Mouse (Mus musculus) testis, adult 2 months (tissue): ENCODE measurements around the gene Dnajc4.

ENCODE experiments used
- CTCF ChIP-seq: fragments of 200-500 bp; IDR thresholded peaks from 2 replicates; pipeline ENCODE4 v1.5.1; 2012; ENCODE audit warnings: low read depth, mild to moderate bottlenecking, inconsistent platforms, low read length, moderate library complexity; ENCODE audit not compliant: control insufficient read depth, insufficient read depth, insufficient replicate concordance
- POLR2A ChIP-seq: fragments of 200-500 bp; IDR thresholded peaks from 2 replicates; pipeline ENCODE4 v1.6.1; 2012; ENCODE audit warnings: low read depth, mild to moderate bottlenecking, inconsistent platforms, low read length, moderate library complexity; ENCODE audit not compliant: control insufficient read depth

DNA sequence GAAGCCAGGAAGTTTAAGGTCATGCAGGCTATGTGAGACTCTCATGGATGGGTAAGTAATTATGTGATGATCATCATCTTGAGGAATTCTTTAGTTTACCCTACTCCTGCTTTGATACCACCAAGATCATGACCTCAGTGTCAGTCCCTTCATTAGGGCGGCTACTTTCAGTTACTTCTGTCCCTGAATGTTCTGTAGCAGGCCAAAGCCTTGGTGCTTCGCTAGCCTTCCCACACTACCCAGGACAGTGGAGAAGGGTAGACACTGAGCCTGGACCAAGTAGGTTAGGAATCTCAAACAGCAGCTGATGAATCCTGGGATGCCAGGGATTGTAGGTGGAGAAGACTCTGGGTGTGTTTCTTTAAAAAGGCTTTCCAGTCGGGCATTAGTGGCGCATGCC lies 10.9 kb downstream of the Dnajc4 start:
- no peak for TF ChIP-seq CTCF
- no peak for TF ChIP-seq POLR2A
